Mouse (Mus musculus) T-helper 17 cell (primary cell): ENCODE data around the gene Kpna4.

Experiments
- in situ Hi-C, 2 experiments: fragments of 300-600 bp; cut with MboI, MseI; formaldehyde crosslinking; loops; 1 replicate in 1 of 2; 2 replicates in 1 of 2; pipeline ENCODE4 v1.15.1; 2025; ENCODE audit warnings: high pct_unique_total_duplicates in 2 of 2

Gene Kpna4

DNA sequence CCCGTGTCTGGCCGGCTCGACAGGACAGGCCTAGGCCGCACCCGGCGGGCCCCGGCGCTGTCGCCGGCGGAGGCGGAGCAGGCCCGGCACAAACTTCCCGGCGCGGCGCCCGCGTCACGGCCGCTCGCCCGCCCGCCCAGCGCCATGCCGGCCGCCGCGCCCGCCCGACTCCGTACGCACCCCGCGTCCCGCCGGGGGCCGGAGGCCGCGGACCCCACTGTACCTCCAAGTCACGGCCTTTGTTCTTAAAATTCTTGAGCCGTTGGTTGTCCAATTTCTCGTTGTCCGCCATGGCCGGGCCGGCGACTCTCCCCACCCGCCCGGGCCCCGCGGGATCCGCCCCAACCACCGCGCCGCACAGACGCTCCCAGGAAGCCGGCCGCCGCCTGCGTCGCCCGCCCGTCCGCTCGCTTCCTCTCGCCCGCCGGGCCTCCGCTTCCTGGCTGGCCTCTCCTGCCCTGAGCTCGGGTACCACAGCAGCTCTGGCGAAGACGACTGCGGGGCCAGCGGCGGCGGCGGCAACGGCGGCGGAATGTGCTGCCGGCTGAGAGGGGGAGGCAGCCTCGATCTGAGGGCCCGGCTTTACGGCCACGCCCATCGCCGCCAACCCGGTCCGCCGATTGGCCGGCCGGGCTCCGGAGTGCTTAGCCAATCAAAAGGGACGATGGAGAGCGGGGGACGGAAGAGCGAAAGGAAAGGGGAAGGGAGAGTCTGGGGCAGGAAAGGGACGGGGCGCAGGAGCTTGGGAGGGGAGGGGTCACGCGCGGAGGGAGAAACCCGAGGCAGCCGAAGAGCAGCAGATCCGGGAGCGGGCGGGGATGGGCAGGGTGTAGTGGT lies at the start of gene Kpna4:
Gene Kpna4, minus strand, starts transcription at position 605 of the 837 bp plus-strand sequence.
- in situ Hi-C loops, result loop anchor here in 1 of 2 experiments (5.0 kb wide), 1 partner anchor 46 kb away; no protein-coding TSS in a partner anchor

DNA sequence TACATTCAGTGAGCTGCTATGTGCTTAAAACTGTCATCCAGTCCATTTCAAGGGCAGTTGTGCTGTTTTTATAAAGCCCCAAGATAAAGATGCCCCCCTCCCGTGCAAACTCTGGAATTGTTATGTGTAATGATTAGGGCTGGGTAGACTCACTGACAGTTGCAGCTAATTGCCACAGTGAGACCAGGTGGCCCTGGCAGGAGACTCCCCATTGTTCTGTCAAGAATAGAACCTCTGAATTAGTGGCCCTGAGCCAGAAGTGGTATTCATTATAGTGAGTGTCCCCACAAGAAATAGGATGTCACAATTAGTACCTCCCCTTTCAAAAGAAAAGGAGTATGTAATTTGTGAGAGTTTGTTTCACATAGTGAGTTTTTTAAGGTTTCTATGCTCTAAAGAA lies 48.3 kb upstream of the Kpna4 start:
- in situ Hi-C loops, result no loop called here

DNA sequence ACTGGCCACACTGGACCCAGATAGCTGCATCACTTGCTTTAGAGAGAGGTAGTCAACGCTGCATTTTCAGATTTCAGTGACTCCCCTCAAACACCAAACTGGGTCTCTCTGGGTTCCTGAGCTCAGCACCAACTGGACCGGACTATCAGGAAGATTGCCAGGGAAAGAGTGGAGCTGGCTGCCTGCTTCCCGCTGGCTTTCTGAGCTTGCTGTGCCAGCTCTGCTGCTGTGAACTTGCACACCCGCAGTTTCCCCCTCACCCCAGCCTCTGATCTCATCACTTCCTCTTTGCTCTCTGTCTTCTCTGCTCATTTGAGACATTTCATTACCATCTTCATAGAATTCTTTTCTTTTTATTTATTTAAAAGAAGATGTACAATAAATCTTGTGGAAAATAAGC lies 44.2 kb upstream of the Kpna4 start:
- in situ Hi-C loops, result loop anchor here in 1 of 2 experiments (5.0 kb wide), 1 partner anchor 44 kb away; the partner anchor contains the start of gene Kpna4

DNA sequence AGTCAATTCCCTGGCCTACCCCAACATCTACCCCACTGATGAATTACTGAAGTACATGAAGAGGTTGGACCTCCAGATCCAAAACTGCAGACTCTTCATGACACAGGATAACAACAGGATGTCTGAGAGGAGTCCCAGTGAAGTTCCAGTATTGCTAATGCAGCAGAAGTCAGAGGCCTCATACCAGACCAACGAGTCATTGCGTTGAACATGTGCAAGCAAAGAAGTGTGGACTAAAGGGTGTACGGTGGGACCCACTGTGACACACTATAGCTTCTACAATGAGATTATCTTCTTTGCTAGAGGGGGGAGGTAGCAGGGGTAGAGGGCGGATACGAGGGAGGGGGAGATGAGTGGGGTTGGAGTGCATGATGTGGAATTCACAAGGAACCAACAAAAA lies 42.9 kb upstream of the Kpna4 start:
- in situ Hi-C loops, result loop anchor here in 1 of 2 experiments (5.0 kb wide), 1 partner anchor 42 kb away; the partner anchor contains the start of gene Kpna4

DNA sequence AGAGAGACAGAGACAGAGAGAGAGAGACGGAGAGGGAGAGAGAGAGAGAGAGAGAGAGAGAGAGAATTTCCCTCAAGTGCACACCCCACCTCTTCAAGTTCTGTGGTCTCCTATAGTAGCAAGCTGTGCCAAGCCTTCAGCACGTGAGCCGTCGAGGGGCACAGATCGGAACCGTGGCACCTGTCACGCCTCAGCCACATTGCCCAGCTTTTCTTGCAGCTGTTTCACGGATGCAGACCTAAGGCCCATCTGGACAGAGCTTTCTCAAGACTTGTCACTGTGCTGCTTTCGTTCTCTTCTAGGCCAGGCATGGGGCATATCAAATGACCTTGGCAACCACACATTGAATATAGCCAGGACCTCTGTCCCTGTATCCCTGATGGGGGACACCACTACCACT lies 41.8 kb upstream of the Kpna4 start:
- in situ Hi-C loops, result no loop called here

DNA sequence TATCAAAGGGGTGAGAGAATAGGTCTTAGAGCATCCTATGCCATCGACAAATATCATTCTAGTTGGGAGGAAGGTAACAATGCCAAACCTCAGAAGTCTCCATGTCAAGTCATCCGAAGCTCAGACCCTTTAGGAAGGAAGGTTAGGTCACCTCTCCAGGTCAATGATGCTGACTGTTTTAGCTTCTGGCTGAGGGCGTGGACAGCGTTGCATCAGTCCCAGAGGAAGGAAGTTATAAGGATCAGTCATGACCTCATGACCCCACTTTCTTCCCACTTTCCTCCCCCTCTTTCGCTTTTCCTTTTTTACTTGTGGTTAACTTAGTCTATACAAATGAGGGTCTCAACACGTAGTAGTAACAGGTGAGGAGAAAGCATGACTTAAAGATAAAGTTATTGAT lies 36.1 kb upstream of the Kpna4 start:
- in situ Hi-C loops, result no loop called here

DNA sequence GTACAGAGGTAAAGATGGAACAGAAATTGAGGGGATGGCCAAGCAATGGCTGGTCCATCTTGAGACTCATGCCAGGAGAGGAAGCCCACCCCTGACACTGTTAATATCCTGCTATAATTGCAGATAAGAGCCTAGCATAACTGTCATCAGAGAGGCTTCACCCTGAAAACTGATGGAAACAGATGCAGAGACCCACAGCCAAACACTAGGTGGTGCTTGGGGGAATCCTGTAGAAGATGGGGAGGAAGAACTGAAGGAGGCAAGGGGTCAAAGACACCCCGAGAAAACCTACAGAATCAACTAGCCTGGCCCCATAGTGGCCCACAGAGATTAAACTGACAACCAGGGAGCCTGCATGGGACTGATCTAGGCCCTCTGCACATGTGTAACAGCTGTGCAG lies 33.5 kb upstream of the Kpna4 start:
- in situ Hi-C loops, result no loop called here

DNA sequence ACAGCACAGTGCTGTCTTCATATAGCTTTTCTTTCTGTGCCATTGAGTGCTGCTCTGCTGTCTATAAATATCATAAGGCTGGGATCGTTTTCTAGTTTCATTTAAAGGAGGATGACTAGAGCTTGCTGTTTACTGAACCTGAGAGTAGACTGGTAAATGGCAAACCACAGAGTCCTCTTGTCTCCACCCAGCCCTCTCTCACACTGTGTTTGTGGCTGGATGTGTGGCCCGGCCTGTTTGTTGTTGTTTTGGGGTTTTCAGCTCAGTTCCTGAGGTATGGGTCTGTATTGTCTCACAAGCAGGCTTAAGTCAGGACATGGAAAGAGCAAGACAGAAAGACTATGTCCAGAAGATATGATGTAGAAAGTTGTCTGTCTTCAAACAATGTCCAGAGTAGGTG lies 32.6 kb upstream of the Kpna4 start:
- in situ Hi-C loops, result no loop called here

DNA sequence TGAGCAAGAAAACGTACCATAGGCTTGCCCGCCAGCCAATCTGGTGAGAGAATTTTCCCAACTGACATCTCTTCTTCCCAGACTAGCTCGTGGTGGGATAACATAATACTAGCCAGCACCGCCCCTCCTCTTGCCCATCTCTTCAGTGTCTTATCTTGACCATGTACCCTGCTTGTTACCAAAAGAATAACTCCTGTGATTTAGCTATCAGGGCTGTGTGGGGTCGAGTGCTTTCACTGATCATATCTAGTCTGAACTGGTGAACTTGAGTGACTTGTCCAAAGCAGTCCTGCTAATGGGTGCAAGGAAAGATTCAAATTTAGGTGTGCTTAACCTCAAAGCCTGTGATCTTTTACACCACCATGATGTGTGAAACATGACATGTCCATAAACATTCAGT lies 31.0 kb upstream of the Kpna4 start:
- in situ Hi-C loops, result no loop called here

DNA sequence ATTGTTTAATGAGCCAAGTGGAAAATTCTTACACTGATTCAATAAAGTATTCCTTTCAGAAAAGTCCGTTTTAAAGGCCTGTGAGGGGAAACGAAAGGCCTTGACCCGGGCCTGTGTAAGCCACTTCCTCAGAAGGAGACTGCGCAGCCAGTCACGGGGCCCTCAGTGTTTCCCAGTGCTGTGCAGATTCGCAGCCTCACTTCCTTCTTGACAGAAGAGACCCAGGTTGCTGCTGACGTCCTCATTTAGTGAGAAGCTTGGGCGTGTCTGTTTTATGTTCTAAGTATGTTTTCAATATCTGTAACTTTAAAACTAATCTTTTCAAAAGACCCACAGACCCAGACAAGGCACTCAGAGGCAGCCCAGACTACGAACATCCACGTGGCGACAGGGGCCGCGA lies 29.6 kb upstream of the Kpna4 start:
- in situ Hi-C loops, result no loop called here

DNA sequence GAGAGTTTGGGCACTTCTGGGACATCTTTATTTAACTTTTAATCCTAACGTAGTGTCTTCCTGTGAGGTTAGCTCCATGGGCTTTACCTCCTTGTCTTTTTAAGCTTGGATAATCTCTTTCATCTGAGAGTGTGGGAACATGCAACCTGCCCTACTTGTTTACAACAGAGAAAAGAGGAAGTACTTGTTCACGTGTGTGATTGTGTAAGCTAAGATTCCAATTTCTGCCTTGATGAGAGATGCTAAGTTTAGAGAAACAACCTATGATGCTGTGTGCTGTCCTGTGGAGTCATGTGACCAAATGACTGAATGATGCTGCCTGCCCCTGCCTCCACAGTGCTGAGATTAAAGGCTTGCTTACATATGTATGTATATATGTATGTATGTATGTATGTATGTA lies 27.8 kb upstream of the Kpna4 start:
- in situ Hi-C loops, result no loop called here

DNA sequence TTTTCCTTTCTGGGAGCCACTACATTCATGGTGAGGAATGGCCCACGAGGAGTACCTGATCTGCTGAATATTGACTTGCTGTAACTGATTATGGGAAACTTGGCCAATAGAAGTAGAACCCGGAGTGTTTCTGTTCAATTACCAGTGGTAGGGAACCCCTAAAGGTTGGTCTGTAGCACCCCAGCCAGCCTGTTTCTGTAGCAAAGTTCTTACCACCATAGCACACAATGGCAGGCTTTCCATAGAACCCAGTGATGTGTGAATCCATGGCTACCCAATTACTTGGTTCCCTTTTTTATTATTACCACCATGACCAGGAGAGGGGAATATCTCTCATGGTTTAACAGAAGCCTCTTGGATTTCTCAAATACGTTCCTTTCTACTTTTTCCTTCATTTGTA lies 24.0 kb upstream of the Kpna4 start:
- in situ Hi-C loops, result no loop called here

DNA sequence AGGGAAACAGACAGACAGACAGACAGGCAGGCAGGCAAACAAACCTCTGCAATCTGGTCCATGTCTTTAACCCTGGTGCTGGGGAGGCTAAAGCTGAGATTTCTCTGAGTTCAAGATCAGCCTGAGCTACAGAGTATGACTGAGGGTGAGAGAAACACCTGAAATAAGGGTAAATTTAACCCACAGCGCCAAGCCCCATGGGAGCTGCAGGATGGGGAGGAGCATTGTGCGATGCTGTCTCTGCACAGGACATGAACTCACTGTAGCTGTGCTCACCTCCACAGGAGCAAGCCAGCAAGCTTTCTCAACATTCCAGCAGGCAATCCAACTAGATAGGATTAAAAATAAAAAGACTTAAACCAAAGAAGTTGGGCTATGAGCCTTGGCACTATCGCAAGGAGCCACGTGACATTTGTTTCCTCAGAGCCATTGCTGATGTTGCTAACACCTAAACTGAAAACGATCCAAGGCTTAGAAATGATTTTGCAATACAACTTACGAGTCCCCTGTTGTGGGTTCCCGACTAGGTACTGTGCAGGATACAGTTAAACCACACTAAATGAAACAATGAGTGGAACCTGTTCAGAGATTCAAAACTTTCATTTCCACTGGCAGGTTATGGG lies 15.6 kb upstream of the Kpna4 start:
- in situ Hi-C loops, result no loop called here

DNA sequence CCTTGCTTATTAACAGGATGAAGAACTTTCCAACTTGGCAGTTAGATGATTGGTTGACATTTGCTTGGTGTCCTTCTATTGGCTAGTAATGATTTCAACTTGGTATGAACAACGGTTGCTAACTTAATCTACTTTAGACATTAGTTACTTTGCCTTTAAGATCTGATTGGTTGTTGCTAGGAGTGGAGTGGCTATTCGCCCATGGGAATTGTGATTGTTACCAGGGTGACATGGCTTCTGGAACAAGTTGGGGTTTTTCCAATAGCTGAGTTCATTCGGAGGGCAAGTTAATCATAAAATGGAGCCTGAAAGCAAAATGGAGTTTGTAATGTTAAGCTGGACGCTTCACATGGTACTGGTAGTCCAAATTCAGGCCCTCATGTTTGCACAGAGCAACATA lies 13.9 kb upstream of the Kpna4 start:
- in situ Hi-C loops, result no loop called here

DNA sequence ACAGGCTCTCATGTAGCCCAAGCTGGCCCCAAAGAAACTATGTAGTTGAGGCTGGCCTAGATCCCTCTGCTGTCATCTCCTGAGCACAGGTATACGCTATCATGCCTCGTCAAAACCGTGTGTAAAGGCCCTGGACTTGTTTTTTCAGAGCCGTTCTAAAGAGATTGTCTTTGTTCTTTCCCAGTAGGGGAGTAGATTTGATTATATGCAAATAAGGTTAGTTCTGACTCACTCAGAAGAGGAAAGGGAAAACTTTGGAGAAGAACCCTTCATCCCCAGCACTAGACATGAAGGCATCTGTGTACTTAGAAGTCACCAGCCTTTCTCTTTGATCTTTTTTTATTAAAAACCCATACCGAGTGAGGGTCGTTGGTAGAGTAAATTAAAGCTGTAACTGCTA lies 9.1 kb upstream of the Kpna4 start:
- in situ Hi-C loops, result no loop called here

DNA sequence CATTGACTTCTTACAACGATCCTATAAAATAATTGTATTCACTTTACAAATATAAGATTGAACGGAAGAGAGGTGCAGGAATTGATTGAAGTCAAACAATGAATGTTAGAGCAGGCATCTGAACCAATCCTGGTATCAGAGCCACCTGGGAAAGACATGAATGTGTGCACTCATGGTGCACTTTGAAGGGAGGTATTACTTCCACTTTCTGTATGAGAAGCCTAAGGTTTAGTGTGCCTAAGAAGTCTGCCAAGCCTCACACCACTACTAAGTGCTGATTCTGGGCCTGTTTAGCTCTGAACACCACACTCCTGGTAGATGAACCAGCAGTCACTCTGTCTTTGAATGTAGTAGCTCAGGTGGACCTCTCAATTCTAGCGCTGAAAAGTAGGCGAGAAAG lies 4.1 kb upstream of the Kpna4 start:
- in situ Hi-C loops, result no loop called here

DNA sequence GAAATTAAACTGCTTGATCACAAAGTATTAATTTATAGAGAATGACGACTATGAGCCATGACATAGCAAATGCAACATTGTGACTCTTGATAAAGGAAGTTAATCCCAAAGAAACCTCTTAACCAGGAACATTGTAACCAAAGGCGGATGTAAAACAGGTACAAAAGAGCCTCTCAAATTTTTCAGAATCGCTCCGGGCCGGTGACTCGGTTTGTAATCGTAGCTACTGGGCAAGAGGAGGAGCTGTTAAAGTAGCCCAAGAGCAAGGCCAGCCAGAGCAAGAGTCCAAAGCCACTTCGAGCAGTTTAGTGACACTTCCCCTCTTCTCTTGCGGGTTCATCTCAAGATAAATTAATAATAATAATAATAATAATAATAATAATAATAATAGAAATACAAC lies 780 bp upstream of the Kpna4 start:
- in situ Hi-C loops, result loop anchor here in 1 of 2 experiments (5.0 kb wide), 1 partner anchor 45 kb away; no protein-coding TSS in a partner anchor

DNA sequence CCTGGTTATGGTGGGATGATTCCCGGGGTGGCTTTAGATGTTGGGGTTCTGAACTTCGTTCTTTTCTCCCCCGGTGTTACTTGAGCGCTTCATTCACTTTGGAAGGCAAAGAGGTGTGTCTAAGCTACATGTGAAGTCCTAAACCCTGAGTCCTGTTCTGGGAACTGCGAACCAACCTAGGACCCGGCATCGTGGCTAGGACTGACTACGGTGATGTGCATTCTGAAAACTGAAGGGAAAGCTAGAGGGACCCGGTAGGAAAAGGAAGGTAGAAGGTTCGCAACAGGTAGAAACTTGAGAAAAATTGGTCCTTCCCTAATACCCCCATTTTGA lies 399 bp upstream of the Kpna4 start:
- in situ Hi-C loops, result loop anchor here in 1 of 2 experiments (5.0 kb wide), 1 partner anchor 45 kb away; no protein-coding TSS in a partner anchor

DNA sequence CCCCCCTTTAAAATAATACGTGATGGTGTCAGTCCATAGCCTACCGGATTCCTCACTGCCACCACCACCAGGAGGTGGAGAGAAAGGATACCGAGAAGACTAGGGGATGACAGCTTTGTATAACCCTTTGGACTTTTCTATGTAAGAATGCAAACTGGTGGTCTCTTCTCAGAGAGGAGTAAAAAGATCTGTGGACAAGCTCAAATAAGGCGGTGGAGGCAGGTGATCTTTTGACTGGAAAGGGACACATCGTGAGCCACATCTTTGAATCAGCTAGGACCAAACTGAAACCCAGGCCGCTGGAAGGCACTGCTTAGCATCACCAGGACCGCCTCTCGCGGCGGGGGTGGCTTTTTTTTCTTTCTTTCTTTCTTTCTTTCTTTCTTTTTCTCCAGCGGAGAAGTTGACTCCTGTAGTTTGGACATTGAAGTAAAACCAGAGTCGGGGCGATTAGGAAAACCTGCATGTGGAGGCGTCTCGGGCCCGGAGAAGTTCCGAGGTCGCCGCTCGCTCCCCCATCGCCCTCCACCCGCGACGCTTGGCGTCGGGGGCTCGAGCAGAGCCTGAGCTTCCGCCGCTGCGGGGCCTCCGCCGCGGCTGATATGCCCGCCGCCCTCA lies 913 bp downstream of the Kpna4 start:
- in situ Hi-C loops, result loop anchor here in 1 of 2 experiments (5.0 kb wide), 1 partner anchor 46 kb away; no protein-coding TSS in a partner anchor

DNA sequence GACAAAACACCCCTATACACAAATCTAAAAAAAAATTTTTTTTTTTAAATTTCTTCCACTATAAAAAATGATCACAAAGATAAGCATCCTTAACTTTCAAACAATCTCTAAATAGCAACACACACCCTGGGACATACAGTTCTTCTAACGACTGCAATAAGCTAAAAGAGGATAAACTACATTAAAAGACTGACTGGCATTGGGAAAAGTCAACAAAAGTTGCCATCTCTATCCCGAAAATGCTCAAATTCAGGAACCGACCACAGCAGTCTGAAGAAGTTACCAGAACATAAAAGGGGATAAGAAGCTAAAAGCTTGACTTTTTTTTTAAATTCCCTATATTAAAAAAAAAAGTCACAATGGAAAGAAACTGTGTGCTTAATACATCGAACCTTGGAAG lies 1.5 kb downstream of the Kpna4 start:
- in situ Hi-C loops, result loop anchor here in 1 of 2 experiments (5.0 kb wide), 1 partner anchor 47 kb away; no protein-coding TSS in a partner anchor

DNA sequence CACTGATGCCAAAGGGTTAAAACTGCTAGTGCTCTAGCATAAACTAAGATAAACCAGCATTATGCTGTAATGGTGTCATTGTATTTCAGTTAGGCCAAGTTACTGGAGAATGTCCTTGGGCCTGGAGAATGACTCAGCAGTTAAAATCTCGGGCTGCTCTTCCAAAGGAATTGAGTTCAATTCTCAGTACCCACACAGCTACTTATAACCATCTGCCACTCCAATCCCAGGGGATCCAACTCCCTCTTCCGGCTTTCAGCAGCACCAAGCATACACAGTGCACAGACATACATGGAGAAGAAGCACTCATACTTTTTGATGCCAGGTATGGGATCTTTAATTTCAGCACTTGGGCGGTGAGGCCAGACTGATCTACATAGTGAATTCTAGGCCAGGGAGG lies 8.1 kb downstream of the Kpna4 start:
- in situ Hi-C loops, result loop anchor here in 1 of 2 experiments (25.0 kb wide), 1 partner anchor 1532 kb away; the partner anchor contains the start of gene Mfsd1

DNA sequence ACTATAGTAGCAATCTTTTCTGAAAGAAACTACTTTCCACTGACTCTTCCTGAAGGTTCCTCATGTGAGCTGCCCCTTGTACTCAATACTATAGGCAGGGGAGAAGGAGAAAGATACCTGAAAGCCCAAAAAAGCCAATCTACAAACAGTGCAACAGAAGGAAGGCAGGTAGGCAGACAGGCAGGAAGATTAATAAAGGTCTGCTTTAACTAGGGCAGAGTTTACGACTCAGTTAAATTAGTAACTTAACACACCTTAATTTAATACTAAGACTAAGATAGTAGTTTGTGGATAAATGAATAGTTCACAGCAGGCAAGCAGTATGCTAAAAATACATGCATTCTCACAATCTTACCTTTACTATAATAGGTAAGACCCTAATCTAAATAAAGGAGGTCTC lies 12.2 kb downstream of the Kpna4 start:
- in situ Hi-C loops, result loop anchor here in 1 of 2 experiments (25.0 kb wide), 1 partner anchor 1527 kb away; the partner anchor contains the start of gene Mfsd1
